Mouse (Mus musculus): ENCODE measurements around the gene Ubash3a. TPM values are rescaled to one million over a fixed set of nuclear protein-coding genes. Genes with fewer than 3 reads are reported as not detected.
"Not testable (repeated sequence)": the region's sequence is repeated elsewhere in the genome, so short reads cannot be mapped to it uniquely, and the experiment has no call there.

The Ubash3a gene
- polyA plus RNA-seq, 1 experiment from 2014 or later = not detected

GRCm38 (mm10) chr17:31266321-31266950 lies 58.8 kb downstream of the Ubash3a start:
- Histone ChIP-seq H3K4me1 (replicated peaks; ENCODE audit: control insufficient read depth, insufficient read depth, low read length) (no peaks in the 10 kb centered on the region), H3K9ac (ENCODE audit: low read depth, low read length) (no peak overlapping the region), H3K27me3 (replicated peaks; ENCODE audit: control insufficient read depth, insufficient read depth, low read length) (no peaks in the 10 kb centered on the region), H3K4me2 (replicated peaks; ENCODE audit: low read depth) (no peak overlapping the region), H3K4me3 (ENCODE audit: low read depth, low read length) (no peak overlapping the region), H3K27ac (ENCODE audit: low read depth, low read length) (no peak overlapping the region), H3K36me3 (ENCODE audit: control insufficient read depth, insufficient read depth) (no peaks in the 10 kb centered on the region), H3K9me3 (ENCODE audit: control insufficient read depth) (no peaks in the 10 kb centered on the region)
- WGBS = 73% methylated on average over 7 of the region's 7 CpGs
- ATAC-seq = no peak
- TF ChIP-seq CTCF (IDR thresholded peaks at IDR 0.05; ENCODE audit: low read depth) = no peak

GRCm38 (mm10) chr17:31267138-31267537 lies 59.5 kb downstream of the Ubash3a start:
- no peak overlapping the region for H3K9ac ChIP-seq (ENCODE audit: low read depth, low read length)
- no peak for TF ChIP-seq CTCF (IDR thresholded peaks at IDR 0.05; ENCODE audit: low read depth)
- H3K4me2 ChIP-seq (replicated peaks; ENCODE audit: low read depth) = no peak overlapping the region
- H3K9me3 ChIP-seq (ENCODE audit: control insufficient read depth) = no peaks in the 10 kb centered on the region
- no peak overlapping the region for H3K27ac ChIP-seq (ENCODE audit: low read depth, low read length)
- 72% methylated on average over 4 of the region's 4 CpGs for WGBS
- ATAC-seq = no peak
- no peak overlapping the region for H3K4me3 ChIP-seq (ENCODE audit: low read depth, low read length)
- no peaks in the 10 kb centered on the region for H3K36me3 ChIP-seq (ENCODE audit: control insufficient read depth, insufficient read depth)
- no peaks in the 10 kb centered on the region for H3K4me1 ChIP-seq (replicated peaks; ENCODE audit: control insufficient read depth, insufficient read depth, low read length)
- no peaks in the 10 kb centered on the region for H3K27me3 ChIP-seq (replicated peaks; ENCODE audit: control insufficient read depth, insufficient read depth, low read length)

GRCm38 (mm10) chr17:31267603-31268002 lies 59.9 kb downstream of the Ubash3a start:
- no peak overlapping the region for H3K4me2 ChIP-seq (replicated peaks; ENCODE audit: low read depth)
- no peak overlapping the region for H3K4me3 ChIP-seq (ENCODE audit: low read depth, low read length)
- ATAC-seq = no peak
- no peaks in the 10 kb centered on the region for H3K27me3 ChIP-seq (replicated peaks; ENCODE audit: control insufficient read depth, insufficient read depth, low read length)
- H3K4me1 ChIP-seq (replicated peaks; ENCODE audit: control insufficient read depth, insufficient read depth, low read length) = no peaks in the 10 kb centered on the region
- no peak for TF ChIP-seq CTCF (IDR thresholded peaks at IDR 0.05; ENCODE audit: low read depth)
- no peaks in the 10 kb centered on the region for H3K36me3 ChIP-seq (ENCODE audit: control insufficient read depth, insufficient read depth)
- H3K27ac ChIP-seq (ENCODE audit: low read depth, low read length) = no peak overlapping the region
- no peaks in the 10 kb centered on the region for H3K9me3 ChIP-seq (ENCODE audit: control insufficient read depth)
- no peak overlapping the region for H3K9ac ChIP-seq (ENCODE audit: low read depth, low read length)
- 72% methylated on average over 6 of the region's 6 CpGs for WGBS

GRCm38 (mm10) chr17:31268016-31268415 lies 60.3 kb downstream of the Ubash3a start:
- no peak for ATAC-seq
- no peak for TF ChIP-seq CTCF (IDR thresholded peaks at IDR 0.05; ENCODE audit: low read depth)
- Histone ChIP-seq H3K9me3 (ENCODE audit: control insufficient read depth) (no peaks in the 10 kb centered on the region), H3K4me1 (replicated peaks; ENCODE audit: control insufficient read depth, insufficient read depth, low read length) (no peaks in the 10 kb centered on the region), H3K36me3 (ENCODE audit: control insufficient read depth, insufficient read depth) (no peaks in the 10 kb centered on the region), H3K9ac (ENCODE audit: low read depth, low read length) (no peak overlapping the region), H3K27me3 (replicated peaks; ENCODE audit: control insufficient read depth, insufficient read depth, low read length) (no peaks in the 10 kb centered on the region), H3K4me3 (ENCODE audit: low read depth, low read length) (no peak overlapping the region), H3K27ac (ENCODE audit: low read depth, low read length) (no peak overlapping the region), H3K4me2 (replicated peaks; ENCODE audit: low read depth) (no peak overlapping the region)
- 78% methylated on average over 1 of the region's 1 CpGs for WGBS

- 96% methylated on average over 2 of the region's 2 CpGs for WGBS
- TF ChIP-seq CTCF (IDR thresholded peaks at IDR 0.05; ENCODE audit: low read depth) = no peak
- Histone ChIP-seq H3K36me3 (ENCODE audit: control insufficient read depth, insufficient read depth) (no peaks in the 10 kb centered on the region), H3K9ac (ENCODE audit: low read depth, low read length) (no peak overlapping the region), H3K27ac (ENCODE audit: low read depth, low read length) (no peak overlapping the region), H3K4me2 (replicated peaks; ENCODE audit: low read depth) (no peak overlapping the region), H3K9me3 (ENCODE audit: control insufficient read depth) (no peaks in the 10 kb centered on the region), H3K27me3 (replicated peaks; ENCODE audit: control insufficient read depth, insufficient read depth, low read length) (no peaks in the 10 kb centered on the region), H3K4me3 (ENCODE audit: low read depth, low read length) (no peak overlapping the region), H3K4me1 (replicated peaks; ENCODE audit: control insufficient read depth, insufficient read depth, low read length) (no peaks in the 10 kb centered on the region)
- no peak for ATAC-seq
Observed at GRCm38 (mm10) chr17:31269761-31270160, 62.1 kb downstream of the Ubash3a start.

GRCm38 (mm10) chr17:31270246-31270645 lies 62.6 kb downstream of the Ubash3a start:
- Histone ChIP-seq H3K4me3 (ENCODE audit: low read depth, low read length) (no peak overlapping the region), H3K9me3 (ENCODE audit: control insufficient read depth) (no peaks in the 10 kb centered on the region), H3K4me1 (replicated peaks; ENCODE audit: control insufficient read depth, insufficient read depth, low read length) (no peaks in the 10 kb centered on the region), H3K9ac (ENCODE audit: low read depth, low read length) (no peak overlapping the region), H3K4me2 (replicated peaks; ENCODE audit: low read depth) (no peak overlapping the region), H3K27ac (ENCODE audit: low read depth, low read length) (no peak overlapping the region), H3K36me3 (ENCODE audit: control insufficient read depth, insufficient read depth) (no peaks in the 10 kb centered on the region), H3K27me3 (replicated peaks; ENCODE audit: control insufficient read depth, insufficient read depth, low read length) (no peaks in the 10 kb centered on the region)
- 68% methylated on average over 4 of the region's 4 CpGs for WGBS
- no peak for ATAC-seq
- TF ChIP-seq CTCF (IDR thresholded peaks at IDR 0.05; ENCODE audit: low read depth) = no peak

GRCm38 (mm10) chr17:31270736-31271135 lies 63.1 kb downstream of the Ubash3a start:
- not testable (repeated sequence) for H3K36me3 ChIP-seq (ENCODE audit: control insufficient read depth, insufficient read depth); ATAC-seq; H3K4me3 ChIP-seq (ENCODE audit: low read depth, low read length); H3K27ac ChIP-seq (ENCODE audit: low read depth, low read length); H3K9me3 ChIP-seq (ENCODE audit: control insufficient read depth); H3K4me1 ChIP-seq (replicated peaks; ENCODE audit: control insufficient read depth, insufficient read depth, low read length); H3K9ac ChIP-seq (ENCODE audit: low read depth, low read length); H3K4me2 ChIP-seq (replicated peaks; ENCODE audit: low read depth); H3K27me3 ChIP-seq (replicated peaks; ENCODE audit: control insufficient read depth, insufficient read depth, low read length)
- 81% methylated on average over 8 of the region's 8 CpGs for WGBS
